Mouse (Mus musculus) R1 (cell line): ENCODE results near the gene Slc13a2.

Experiments
- DNase-seq: peaks from one replicate; pipeline ENCODE4 v3.0.0-alpha.2; 2018; ENCODE audit warnings: low read depth, low spot score

Slc13a2 gene

GRCm38 (mm10) chr11:78422055-78422819 lies at the start of gene Slc13a2:
TSS of gene Slc13a2 (minus strand) at chr11:78422217.
- peak; percentile 79 for DNase-seq

- no peak for DNase-seq
These were observed 49.5 kb upstream of the Slc13a2 start for GRCm38 (mm10) chr11:78471326-78472103.

GRCm38 (mm10) chr11:78467932-78468331 lies 45.9 kb upstream of the Slc13a2 start:
- no peak for DNase-seq

- DNase-seq, result no peak
These were observed 45.5 kb upstream of the Slc13a2 start for GRCm38 (mm10) chr11:78467515-78467914.

- no peak for DNase-seq
These were observed 44.4 kb upstream of the Slc13a2 start for GRCm38 (mm10) chr11:78466242-78466912.

GRCm38 (mm10) chr11:78465568-78466180 lies 43.7 kb upstream of the Slc13a2 start, which contains the start of gene Slc46a1:
TSS of gene Slc46a1 (plus strand) at chr11:78465697.
- DNase-seq, result peak; percentile 93

GRCm38 (mm10) chr11:78465116-78465515 lies 43.1 kb upstream of the Slc13a2 start:
- DNase-seq, result no peak

- DNase-seq, result peak; percentile 68
These were observed 41.4 kb upstream of the Slc13a2 start for GRCm38 (mm10) chr11:78463286-78464036.

- no peak for DNase-seq
These were observed 40.7 kb upstream of the Slc13a2 start for GRCm38 (mm10) chr11:78462669-78463068.

- peak; percentile 76 for DNase-seq
These were observed 39.9 kb upstream of the Slc13a2 start for GRCm38 (mm10) chr11:78461894-78462293.

- DNase-seq, result no peak
These were observed 36.7 kb upstream of the Slc13a2 start for GRCm38 (mm10) chr11:78458740-78459139.

- peak; percentile 79 for DNase-seq
These were observed 33.3 kb upstream of the Slc13a2 start for GRCm38 (mm10) chr11:78455308-78455707.

GRCm38 (mm10) chr11:78454276-78454675 lies 32.3 kb upstream of the Slc13a2 start:
- peak; percentile 94 for DNase-seq

- peak; percentile 87 for DNase-seq
These were observed 31.7 kb upstream of the Slc13a2 start for GRCm38 (mm10) chr11:78453675-78454074.

GRCm38 (mm10) chr11:78450337-78450736 lies 28.3 kb upstream of the Slc13a2 start:
- DNase-seq, result no peak

- DNase-seq, result peak; percentile 67
These were observed 26.2 kb upstream of the Slc13a2 start for GRCm38 (mm10) chr11:78448242-78448641.

GRCm38 (mm10) chr11:78447168-78447567 lies 25.2 kb upstream of the Slc13a2 start:
- DNase-seq, result peak; percentile 39

GRCm38 (mm10) chr11:78443115-78443514 lies 21.1 kb upstream of the Slc13a2 start:
- no peak for DNase-seq

GRCm38 (mm10) chr11:78438399-78438930 lies 16.4 kb upstream of the Slc13a2 start:
- no peak for DNase-seq

GRCm38 (mm10) chr11:78437182-78437581 lies 15.2 kb upstream of the Slc13a2 start:
- no peak for DNase-seq
